Mouse (Mus musculus): ENCODE data around the gene Gm14569.

- TF ChIP-seq CTCF (IDR thresholded peaks at IDR 0.05; ENCODE audit: borderline replicate concordance, control insufficient read depth, extremely low read depth, insufficient read depth, low read length, poor library complexity): no peak
- no peak for TF ChIP-seq POLR2A (IDR thresholded peaks at IDR 0.05; ENCODE audit: control insufficient read depth, extremely low read depth, insufficient read depth, low read length, poor library complexity)
These were observed 72.5 kb downstream of the Gm14569 start for GRCm38 (mm10) chrX:36419153-36419552.
